Mouse (Mus musculus): ENCODE results near the gene Gdf10. TPM values are rescaled to one million over a fixed set of nuclear protein-coding genes. Genes with fewer than 3 reads are reported as not detected.

The Gdf10 gene
- total RNA-seq, 1 experiment from 2014 or later = not detected

GRCm38 (mm10) chr14:33922771-33923167 is 618 bp upstream of the Gdf10 start:
- no peak for ATAC-seq (replicated peaks in 1 of 2; ENCODE audit: insufficient read depth in 1 of 2, low FRiP score in 2 of 2, low TSS enrichment in 1 of 2, low read depth in 1 of 2, poor library complexity in 2 of 2, severe bottlenecking in 2 of 2)

GRCm38 (mm10) chr14:33931853-33932252 is 8.5 kb downstream of the Gdf10 start:
- no peak for ATAC-seq (replicated peaks in 1 of 2; ENCODE audit: insufficient read depth in 1 of 2, low FRiP score in 2 of 2, low TSS enrichment in 1 of 2, low read depth in 1 of 2, poor library complexity in 2 of 2, severe bottlenecking in 2 of 2)

GRCm38 (mm10) chr14:33932935-33933703 is 9.7 kb downstream of the Gdf10 start:
- ATAC-seq (replicated peaks in 1 of 2; ENCODE audit: insufficient read depth in 1 of 2, low FRiP score in 2 of 2, low TSS enrichment in 1 of 2, low read depth in 1 of 2, poor library complexity in 2 of 2, severe bottlenecking in 2 of 2) = no peak

- no peak for ATAC-seq (replicated peaks in 1 of 2; ENCODE audit: insufficient read depth in 1 of 2, low FRiP score in 2 of 2, low TSS enrichment in 1 of 2, low read depth in 1 of 2, poor library complexity in 2 of 2, severe bottlenecking in 2 of 2)
These were observed 10.5 kb downstream of the Gdf10 start for GRCm38 (mm10) chr14:33933778-33934317.

- peak; percentile 86 to 87 for ATAC-seq (replicated peaks in 1 of 2; ENCODE audit: insufficient read depth in 1 of 2, low FRiP score in 2 of 2, low TSS enrichment in 1 of 2, low read depth in 1 of 2, poor library complexity in 2 of 2, severe bottlenecking in 2 of 2)
These were observed 15.7 kb downstream of the Gdf10 start for GRCm38 (mm10) chr14:33939117-33939516.

GRCm38 (mm10) chr14:33940739-33941138 is 17.4 kb downstream of the Gdf10 start, which contains the start of gene Gdf2:
Gene Gdf2, plus strand, starts transcription at chr14:33941039.
- no peak for ATAC-seq (replicated peaks in 1 of 2; ENCODE audit: insufficient read depth in 1 of 2, low FRiP score in 2 of 2, low TSS enrichment in 1 of 2, low read depth in 1 of 2, poor library complexity in 2 of 2, severe bottlenecking in 2 of 2)

- no peak for ATAC-seq (replicated peaks in 1 of 2; ENCODE audit: insufficient read depth in 1 of 2, low FRiP score in 2 of 2, low TSS enrichment in 1 of 2, low read depth in 1 of 2, poor library complexity in 2 of 2, severe bottlenecking in 2 of 2)
These were observed 18.8 kb downstream of the Gdf10 start for GRCm38 (mm10) chr14:33942222-33942621.

GRCm38 (mm10) chr14:33946125-33946524 is 22.7 kb downstream of the Gdf10 start:
- no peak for ATAC-seq (replicated peaks in 1 of 2; ENCODE audit: insufficient read depth in 1 of 2, low FRiP score in 2 of 2, low TSS enrichment in 1 of 2, low read depth in 1 of 2, poor library complexity in 2 of 2, severe bottlenecking in 2 of 2)

- ATAC-seq (replicated peaks in 1 of 2; ENCODE audit: insufficient read depth in 1 of 2, low FRiP score in 2 of 2, low TSS enrichment in 1 of 2, low read depth in 1 of 2, poor library complexity in 2 of 2, severe bottlenecking in 2 of 2) = no peak
These were observed 29.0 kb downstream of the Gdf10 start for GRCm38 (mm10) chr14:33952233-33952981.

GRCm38 (mm10) chr14:33953761-33954160 is 30.4 kb downstream of the Gdf10 start, which contains the start of gene Rbp3:
Gene Rbp3, plus strand, starts transcription at chr14:33954003.
- no peak for ATAC-seq (replicated peaks in 1 of 2; ENCODE audit: insufficient read depth in 1 of 2, low FRiP score in 2 of 2, low TSS enrichment in 1 of 2, low read depth in 1 of 2, poor library complexity in 2 of 2, severe bottlenecking in 2 of 2)

- no peak for ATAC-seq (replicated peaks in 1 of 2; ENCODE audit: insufficient read depth in 1 of 2, low FRiP score in 2 of 2, low TSS enrichment in 1 of 2, low read depth in 1 of 2, poor library complexity in 2 of 2, severe bottlenecking in 2 of 2)
These were observed 32.7 kb downstream of the Gdf10 start for GRCm38 (mm10) chr14:33956055-33956454.

- ATAC-seq (replicated peaks in 1 of 2; ENCODE audit: insufficient read depth in 1 of 2, low FRiP score in 2 of 2, low TSS enrichment in 1 of 2, low read depth in 1 of 2, poor library complexity in 2 of 2, severe bottlenecking in 2 of 2) = no peak
These were observed 34.8 kb downstream of the Gdf10 start for GRCm38 (mm10) chr14:33958186-33958585.

GRCm38 (mm10) chr14:33958841-33959240 is 35.5 kb downstream of the Gdf10 start:
- no peak for ATAC-seq (replicated peaks in 1 of 2; ENCODE audit: insufficient read depth in 1 of 2, low FRiP score in 2 of 2, low TSS enrichment in 1 of 2, low read depth in 1 of 2, poor library complexity in 2 of 2, severe bottlenecking in 2 of 2)

GRCm38 (mm10) chr14:33959341-33959740 is 36.0 kb downstream of the Gdf10 start:
- peak in 1 of 2 experiments; percentile 55; a peak in 2 of 4 replicates for ATAC-seq (replicated peaks in 1 of 2; ENCODE audit: insufficient read depth in 1 of 2, low FRiP score in 2 of 2, low TSS enrichment in 1 of 2, low read depth in 1 of 2, poor library complexity in 2 of 2, severe bottlenecking in 2 of 2)

- ATAC-seq (replicated peaks in 1 of 2; ENCODE audit: insufficient read depth in 1 of 2, low FRiP score in 2 of 2, low TSS enrichment in 1 of 2, low read depth in 1 of 2, poor library complexity in 2 of 2, severe bottlenecking in 2 of 2) = no peak
These were observed 42.3 kb downstream of the Gdf10 start for GRCm38 (mm10) chr14:33965675-33966074.

GRCm38 (mm10) chr14:33972679-33973078 is 49.3 kb downstream of the Gdf10 start:
- no peak for ATAC-seq (replicated peaks in 1 of 2; ENCODE audit: insufficient read depth in 1 of 2, low FRiP score in 2 of 2, low TSS enrichment in 1 of 2, low read depth in 1 of 2, poor library complexity in 2 of 2, severe bottlenecking in 2 of 2)

GRCm38 (mm10) chr14:33974752-33975151 is 51.4 kb downstream of the Gdf10 start:
- no peak for ATAC-seq (replicated peaks in 1 of 2; ENCODE audit: insufficient read depth in 1 of 2, low FRiP score in 2 of 2, low TSS enrichment in 1 of 2, low read depth in 1 of 2, poor library complexity in 2 of 2, severe bottlenecking in 2 of 2)

- ATAC-seq (replicated peaks in 1 of 2; ENCODE audit: insufficient read depth in 1 of 2, low FRiP score in 2 of 2, low TSS enrichment in 1 of 2, low read depth in 1 of 2, poor library complexity in 2 of 2, severe bottlenecking in 2 of 2) = no peak
These were observed 54.4 kb downstream of the Gdf10 start for GRCm38 (mm10) chr14:33977748-33978147.
